17 mouse cellular contexts compared by ENCODE assay signal in genomic region chr1:188105516-188105915, GRCm38 (mm10).
"Had no signal": no experiment of that assay in that cellular context is flagged by ENCODE, and none has a peak within 500 bp of the region (broad histone marks: within the 10 kb centered on the region; RNA-seq: fewer than 3 reads in every experiment).

No protein-coding gene starts in this region.

- H3K27ac ChIP-seq: liver, embryonic 12.5 days; liver, embryonic 14.5 days; midbrain, embryonic 10.5 days; midbrain, embryonic 12.5 days; neural tube, embryonic 13.5 days; neural tube, embryonic 15.5 days; stomach, embryonic 15.5 days; stomach, postnatal 0 days had no signal

- DNase-seq: lung, adult 18-20 months; lung, embryonic 14.5 days; lung, postnatal 14 days; lung, postnatal 4 days; right cerebral cortex, postnatal 14 days; spleen, adult 18-20 months; thymus, adult 2 months; thymus, postnatal 25 days; thymus, postnatal 4 days had no signal

- H3K4me3 ChIP-seq: liver, embryonic 12.5 days; midbrain, embryonic 10.5 days; midbrain, embryonic 12.5 days; neural tube, embryonic 13.5 days; neural tube, embryonic 15.5 days; stomach, embryonic 15.5 days had no signal
